8 mouse cellular contexts compared by ENCODE assay signal in the genomic region with DNA sequence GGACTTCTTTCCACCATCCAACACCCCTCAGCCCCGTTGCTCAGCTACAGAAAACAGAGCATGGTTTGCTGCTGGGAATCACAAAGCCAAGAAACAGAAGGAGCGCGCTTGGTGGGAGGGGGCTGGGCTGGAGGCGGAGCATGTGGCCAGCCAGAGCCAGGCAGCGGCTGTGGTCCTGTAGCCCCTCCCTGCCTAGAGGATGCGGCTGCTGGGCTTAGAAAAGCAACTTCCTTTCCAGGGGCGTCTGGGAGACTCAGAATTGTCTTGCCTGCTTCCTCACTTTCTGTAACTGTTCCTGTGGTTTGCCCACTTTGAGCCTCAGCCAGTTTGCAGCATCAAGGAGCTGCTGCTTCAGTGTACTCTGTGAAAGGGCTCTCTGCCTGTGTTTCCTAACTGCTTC. TPM values are rescaled to one million over a fixed set of nuclear protein-coding genes. Genes with fewer than 3 reads are reported as not detected.
DNase-seq lines count a peak whose midpoint lies in the region; ATAC-seq and TF ChIP-seq lines count a peak whose summit lies in the region.

No protein-coding gene starts in this region.

- H3K27ac ChIP-seq in intestine, postnatal 0 days (ENCODE audit: low read depth, low read length), result no peak overlapping the region
- no peak overlapping the region for H3K27ac ChIP-seq in small intestine, adult 2 months (ENCODE audit: insufficient read depth, low read depth, low read length)

- no peaks in the 10 kb centered on the region for H3K36me3 ChIP-seq in intestine, postnatal 0 days (ENCODE audit: control insufficient read depth, insufficient read depth)
- no peaks in the 10 kb centered on the region for H3K36me3 ChIP-seq in small intestine, adult 2 months (ENCODE audit: control insufficient read depth, insufficient read depth, low read length)

- no peak for ATAC-seq in intestine, postnatal 0 days

- intact Hi-C loops in left cerebral cortex, postnatal 25 days (cut with DNase I), result loop anchor here (1.0 to 5.0 kb wide), 4 partner anchors 56 to 180 kb away; partner anchors contain the start of gene Sft2d1

- WGBS in intestine, postnatal 0 days, result 12% methylated on average over 7 of the region's 7 CpGs
- WGBS in small intestine, adult 2 months, result 29% methylated on average over 7 of the region's 7 CpGs

- TF ChIP-seq CTCF in intestine, postnatal 0 days (IDR thresholded peaks at IDR 0.05; ENCODE audit: low read depth), result no peak
- TF ChIP-seq CTCF in small intestine, adult 2 months (IDR thresholded peaks at IDR 0.05; ENCODE audit: extremely low read depth, insufficient read length, insufficient replicate concordance, low read depth, low read length), result no peak

- H3K4me2 ChIP-seq in intestine, postnatal 0 days (replicated peaks; ENCODE audit: low read depth), result peak overlapping the region; percentile 62

- H3K27me3 ChIP-seq in intestine, postnatal 0 days (replicated peaks; ENCODE audit: control insufficient read depth, insufficient read depth, low read length), result no peaks in the 10 kb centered on the region
- no peaks in the 10 kb centered on the region for H3K27me3 ChIP-seq in small intestine, adult 2 months (ENCODE audit: control insufficient read depth, insufficient read depth, low read length)

- H3K9me3 ChIP-seq in intestine, postnatal 0 days (ENCODE audit: control insufficient read depth), result no peaks in the 10 kb centered on the region

- H3K4me3 ChIP-seq in intestine, postnatal 0 days (ENCODE audit: low read depth, low read length), result peak overlapping the region; percentile 26; the same call in 1 of the 2 replicates
- peak overlapping the region; percentile 24 for H3K4me3 ChIP-seq in small intestine, adult 2 months (ENCODE audit: low read depth, low read length)

- H3K9ac ChIP-seq in intestine, postnatal 0 days (ENCODE audit: low read depth, low read length), result no peak overlapping the region

- peak; percentile 69 for DNase-seq in 3T3-L1 (ENCODE audit: low read depth, low spot score)
- peak; percentile 32 to 64 for DNase-seq in adrenal gland, adult (ENCODE audit: inconsistent age in 2 of 2, low spot score in 1 of 2)
- DNase-seq in embryo, embryonic 11.5 days (ENCODE audit: low read depth, low spot score), result peak; percentile 74
- peak; percentile 96 for DNase-seq in heart, adult 11 months
- DNase-seq in left cerebral cortex, postnatal 25 days (ENCODE audit: low spot score in 2 of 2), result peak; percentile 78 to 89
- peak; percentile 88 for DNase-seq in mesoderm, embryonic 11.5 days (ENCODE audit: low read depth, low spot score)

- TF ChIP-seq POLR2A in small intestine, adult 2 months (IDR thresholded peaks at IDR 0.05; ENCODE audit: low read depth, low read length), result no peak

- H3K4me1 ChIP-seq in intestine, postnatal 0 days (replicated peaks; ENCODE audit: control insufficient read depth, insufficient read depth, low read length), result peaks cover 7% of the 10 kb centered on the region
- peaks cover 6% of the 10 kb centered on the region; the same call in 1 of the 2 replicates for H3K4me1 ChIP-seq in small intestine, adult 2 months (ENCODE audit: control insufficient read depth, insufficient read depth, insufficient read length, low read length)

RNA-seq across cellular contexts. Expression of gene T2, which starts 16.0 kb away (rescaled TPM):
- polyA plus RNA-seq in intestine, postnatal 0 days (2015; fragmentation: Nextera tagmentation; extraction: Ambion mirVana), result 0.10 TPM in 1 of 2 replicates, not detected in the other
- total RNA-seq in left cerebral cortex, postnatal 25 days (2021), result under 1 TPM; 0.41 to 0.55 TPM
- 0.11 TPM in 1 of 2 replicates, not detected in the other for polyA plus RNA-seq in small intestine, adult 2 months (2012; rRNA removed)

RNA-seq across cellular contexts. Expression of gene Prr18, which starts 34.6 kb away (rescaled TPM):
- 0.35 and 0.39 TPM in 2 replicates for polyA plus RNA-seq in intestine, postnatal 0 days (2015; fragmentation: Nextera tagmentation; extraction: Ambion mirVana)
- 10 to 100 TPM; 12.2 to 15.7 TPM for total RNA-seq in left cerebral cortex, postnatal 25 days (2021)
- 0.51 and 0.79 TPM in 2 replicates for polyA plus RNA-seq in small intestine, adult 2 months (2012; rRNA removed)
